Mouse (Mus musculus): ENCODE data around the gene Gm20388.

Gm20388 gene

DNA sequence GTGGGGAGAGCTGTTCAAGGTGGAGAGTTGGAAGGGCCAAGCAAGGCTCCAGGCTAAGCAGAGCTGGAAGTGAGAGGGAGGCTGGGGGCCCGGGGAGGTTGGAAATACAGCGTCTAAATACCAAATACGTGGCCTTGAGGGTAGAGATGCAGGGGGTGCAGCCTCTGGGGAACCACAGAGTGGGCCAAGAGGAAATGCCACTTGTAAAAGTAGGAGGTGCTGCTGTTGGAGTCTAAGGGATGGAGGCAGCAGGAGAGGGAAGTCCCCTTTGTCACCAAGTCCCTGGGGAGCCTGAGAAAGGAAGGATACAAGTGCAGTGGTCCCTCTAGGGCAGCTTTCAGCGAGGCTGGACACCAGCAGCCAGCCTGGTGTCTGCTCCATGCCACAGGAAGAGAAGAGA, 615.9 kb downstream of the Gm20388 start:
- DNase-seq (ENCODE audit: inconsistent ontology term), result no peak

DNA sequence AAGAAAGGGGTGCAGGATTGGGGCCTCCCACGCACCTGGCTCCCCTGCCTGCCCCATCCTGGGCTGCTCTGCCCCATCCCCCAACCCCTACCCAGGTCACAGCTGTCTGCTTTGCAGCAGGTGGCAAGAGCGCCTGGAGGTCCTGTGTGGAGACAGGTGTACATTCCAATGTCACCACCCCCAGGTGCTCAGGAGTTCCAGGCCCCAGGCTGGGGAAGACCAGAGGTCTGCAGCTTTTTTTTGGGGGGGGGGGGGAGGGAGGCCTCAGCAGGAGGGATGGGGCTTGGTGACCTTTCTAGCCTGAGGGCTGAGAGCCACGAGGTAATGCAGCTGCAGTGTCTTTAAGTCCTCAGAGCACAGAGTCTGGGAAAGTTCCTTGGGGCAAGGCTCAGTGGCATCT, 617.7 kb downstream of the Gm20388 start:
- DNase-seq (ENCODE audit: inconsistent ontology term), result no peak

GRCm38 (mm10) chr8:120529226-120529625, 618.6 kb downstream of the Gm20388 start:
- no peak for DNase-seq (ENCODE audit: inconsistent ontology term)

GRCm38 (mm10) chr8:120530954-120531656, 620.5 kb downstream of the Gm20388 start:
- no peak for DNase-seq (ENCODE audit: inconsistent ontology term)

- DNase-seq (ENCODE audit: inconsistent ontology term), result no peak
Measured at GRCm38 (mm10) chr8:120531775-120532516, 621.3 kb downstream of the Gm20388 start.

DNA sequence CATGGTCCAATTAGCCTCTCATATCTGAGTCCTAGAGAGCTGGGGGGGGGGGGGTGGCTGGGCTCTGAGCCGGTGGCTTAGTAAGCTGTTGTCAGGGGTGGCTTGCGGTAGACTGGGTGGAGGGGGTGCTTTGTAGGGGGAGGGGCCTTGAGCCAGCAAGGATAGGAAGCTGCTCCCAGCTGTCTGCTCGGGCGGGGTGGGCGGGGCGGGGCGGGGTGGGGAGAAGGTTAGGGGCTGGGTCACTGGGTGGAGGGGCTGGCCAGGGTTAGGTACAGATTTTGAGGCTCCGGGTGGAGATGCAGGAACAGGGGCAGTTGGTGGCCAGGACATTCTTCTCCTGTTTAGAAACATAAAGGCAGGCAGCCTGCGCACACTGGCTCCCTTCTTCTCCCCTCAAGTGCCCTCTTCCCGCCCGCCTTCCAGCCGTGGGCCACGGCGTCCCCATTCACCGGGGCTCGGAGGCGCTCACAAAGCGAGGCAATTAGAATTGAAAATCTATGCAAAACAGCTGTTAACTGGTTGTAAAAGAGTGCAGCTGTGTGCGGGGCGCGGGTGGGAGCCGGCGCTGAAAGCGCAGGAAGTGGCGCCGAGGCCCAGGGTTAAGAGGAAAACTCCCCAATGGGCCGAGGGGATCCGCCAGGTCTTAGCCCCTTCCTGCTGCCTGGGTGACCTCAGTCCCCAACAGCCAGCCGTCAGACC, 622.0 kb downstream of the Gm20388 start:
- DNase-seq (ENCODE audit: inconsistent ontology term), result peak; percentile 78

GRCm38 (mm10) chr8:120533380-120533779, 622.7 kb downstream of the Gm20388 start:
- DNase-seq (ENCODE audit: inconsistent ontology term), result no peak

- no peak for DNase-seq (ENCODE audit: inconsistent ontology term)
Measured at GRCm38 (mm10) chr8:120534080-120534479, 623.4 kb downstream of the Gm20388 start.

DNA sequence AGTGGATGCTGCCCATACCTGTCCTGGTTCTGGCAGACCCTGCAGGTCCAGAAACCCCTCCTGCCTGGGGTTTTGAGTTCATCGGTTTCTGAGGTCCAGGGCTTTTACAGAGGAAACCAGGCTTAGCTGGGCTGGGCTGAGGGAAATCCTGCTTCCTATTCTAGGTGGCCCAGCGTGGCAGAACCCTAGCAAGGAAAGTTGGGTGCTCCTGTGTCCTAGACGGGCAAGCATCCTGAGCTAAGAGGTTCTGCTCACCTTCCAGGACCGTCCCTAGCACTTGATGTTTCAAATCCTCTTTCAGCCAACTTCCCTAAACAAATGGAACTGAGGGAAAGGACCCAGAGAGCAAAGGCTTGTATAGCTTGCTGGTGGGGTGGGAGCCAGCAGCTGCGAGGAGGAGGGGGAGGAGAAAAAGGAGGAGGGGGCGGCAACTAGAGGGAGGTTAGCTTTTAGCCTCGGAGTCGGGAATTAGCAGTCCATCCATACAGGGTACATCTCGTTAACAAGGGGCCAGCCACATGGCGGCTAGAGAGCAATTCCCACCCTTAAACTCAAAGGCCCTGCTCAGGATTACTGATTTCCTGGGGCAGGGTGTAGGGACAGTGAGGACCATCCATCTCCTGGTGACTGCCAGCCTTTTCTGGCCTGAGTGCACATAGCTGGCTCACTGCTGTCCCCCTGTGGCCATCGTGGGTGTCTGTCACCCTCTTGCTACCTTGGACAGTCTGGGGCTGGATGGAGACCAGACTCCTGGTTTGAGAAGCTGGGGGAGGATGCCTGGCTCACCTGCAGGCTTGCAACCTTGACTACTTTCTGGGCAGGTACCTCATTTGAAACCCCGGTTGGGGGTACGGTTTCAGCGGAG, 624.1 kb downstream of the Gm20388 start:
- DNase-seq (ENCODE audit: inconsistent ontology term), result peak; percentile 86

- DNase-seq (ENCODE audit: inconsistent ontology term), result peak; percentile 89
Measured at GRCm38 (mm10) chr8:120535452-120536305, 625.0 kb downstream of the Gm20388 start.

DNA sequence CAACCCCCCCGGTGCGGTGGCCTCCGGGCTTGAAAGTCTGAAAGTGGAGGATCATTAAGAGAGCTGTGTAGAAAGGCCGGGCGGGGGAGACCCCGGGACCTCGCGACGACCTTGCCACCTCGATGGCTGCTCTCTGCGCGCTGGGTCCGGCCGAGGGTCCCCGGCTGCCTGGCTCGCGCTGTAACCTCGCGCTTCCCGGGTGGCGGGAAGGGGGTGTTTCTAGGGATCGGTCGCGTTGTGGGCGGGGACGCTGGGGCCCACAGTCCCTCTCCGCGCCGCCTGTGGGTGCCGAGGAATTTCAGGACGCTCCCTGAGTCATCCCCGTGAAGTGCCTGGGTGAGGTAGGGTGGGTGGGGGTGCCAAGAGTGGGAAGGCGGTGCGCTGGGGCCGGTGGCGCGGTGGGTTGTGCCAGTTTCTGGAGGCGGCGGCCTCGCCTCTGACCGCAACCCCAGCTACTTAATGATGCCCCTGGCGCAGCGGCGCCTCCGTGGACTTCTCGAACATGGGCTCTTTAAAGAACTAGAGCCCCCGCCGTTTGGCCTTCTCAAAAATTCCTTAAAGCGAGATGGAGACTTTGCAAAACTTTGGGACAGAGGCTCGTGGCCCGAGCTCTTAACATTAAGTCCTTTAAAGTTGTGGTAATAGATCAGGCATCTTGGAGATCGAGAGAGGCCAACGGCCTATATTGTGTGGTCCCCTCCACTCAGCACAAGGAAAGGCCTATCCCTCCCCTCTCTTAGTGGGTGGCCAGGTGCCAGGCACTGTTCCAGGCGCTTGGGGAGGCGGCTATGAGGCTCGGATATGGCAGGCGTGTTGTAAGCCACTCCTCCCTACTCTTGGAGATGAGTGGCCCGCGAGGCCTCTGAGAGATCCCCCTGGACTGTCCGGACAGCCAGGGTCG, 625.9 kb downstream of the Gm20388 start:
- DNase-seq (ENCODE audit: inconsistent ontology term), result peak; percentile 93

DNA sequence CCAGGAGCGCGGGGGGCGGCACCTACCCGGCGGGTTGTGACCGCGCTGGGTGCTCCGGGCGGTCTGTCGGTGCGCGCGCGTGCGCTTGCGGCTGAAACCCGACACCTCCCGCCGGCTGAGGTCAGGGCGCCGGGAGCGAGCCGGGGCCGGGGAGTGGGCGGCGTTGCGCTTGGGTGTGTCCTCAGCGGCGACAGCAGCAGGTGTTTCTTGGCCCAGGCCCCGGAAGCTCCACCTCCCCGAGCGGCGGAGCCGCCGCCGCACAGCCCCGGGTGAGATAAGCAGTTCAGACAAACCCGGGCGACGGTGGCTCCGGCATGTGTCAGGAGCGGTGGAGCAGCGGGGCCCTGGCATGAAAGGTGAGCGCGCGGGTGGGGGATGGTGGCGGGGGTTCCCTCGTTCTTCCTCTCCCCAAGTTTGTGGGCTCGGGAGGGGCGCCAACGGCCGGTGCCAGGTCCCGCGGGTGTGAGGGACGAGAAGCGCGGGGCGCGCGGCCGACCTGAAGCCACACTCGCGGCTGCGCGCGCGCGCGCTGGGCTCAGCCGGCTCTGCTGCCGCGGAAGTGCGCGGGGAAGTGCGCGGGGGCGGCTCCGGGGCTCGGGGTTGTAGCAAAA, 626.7 kb downstream of the Gm20388 start:
- peak; percentile 85 for DNase-seq (ENCODE audit: inconsistent ontology term)

DNA sequence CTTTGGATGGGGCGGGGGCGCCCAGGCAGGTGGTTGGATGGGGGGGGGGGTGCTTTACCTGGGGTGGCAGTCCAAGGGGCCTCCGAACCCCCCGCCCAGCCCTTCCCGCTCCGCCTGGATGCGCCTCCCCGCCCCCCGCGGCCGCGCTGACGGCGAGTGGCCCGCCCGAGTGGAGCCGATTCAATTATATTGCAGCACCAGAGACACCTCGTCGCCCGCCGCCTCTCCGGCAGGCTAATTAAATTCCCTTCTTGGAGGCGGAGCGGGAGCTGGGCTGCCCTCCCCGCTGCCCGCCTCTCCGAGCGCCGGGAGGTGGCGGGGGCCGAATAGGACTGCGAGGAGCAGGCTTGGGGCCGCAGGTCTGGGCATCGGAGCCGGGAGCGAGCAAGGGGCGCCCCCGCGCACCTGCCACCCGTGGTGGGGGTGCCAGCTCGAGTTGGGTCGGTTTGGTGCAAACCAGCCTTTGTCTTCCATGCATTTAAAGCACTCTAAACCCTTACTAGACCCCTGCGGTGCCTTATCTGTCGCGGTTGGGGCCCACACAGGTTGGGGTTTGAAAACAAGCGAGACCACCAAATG, 627.3 kb downstream of the Gm20388 start:
- DNase-seq (ENCODE audit: inconsistent ontology term), result peak; percentile 73

DNA sequence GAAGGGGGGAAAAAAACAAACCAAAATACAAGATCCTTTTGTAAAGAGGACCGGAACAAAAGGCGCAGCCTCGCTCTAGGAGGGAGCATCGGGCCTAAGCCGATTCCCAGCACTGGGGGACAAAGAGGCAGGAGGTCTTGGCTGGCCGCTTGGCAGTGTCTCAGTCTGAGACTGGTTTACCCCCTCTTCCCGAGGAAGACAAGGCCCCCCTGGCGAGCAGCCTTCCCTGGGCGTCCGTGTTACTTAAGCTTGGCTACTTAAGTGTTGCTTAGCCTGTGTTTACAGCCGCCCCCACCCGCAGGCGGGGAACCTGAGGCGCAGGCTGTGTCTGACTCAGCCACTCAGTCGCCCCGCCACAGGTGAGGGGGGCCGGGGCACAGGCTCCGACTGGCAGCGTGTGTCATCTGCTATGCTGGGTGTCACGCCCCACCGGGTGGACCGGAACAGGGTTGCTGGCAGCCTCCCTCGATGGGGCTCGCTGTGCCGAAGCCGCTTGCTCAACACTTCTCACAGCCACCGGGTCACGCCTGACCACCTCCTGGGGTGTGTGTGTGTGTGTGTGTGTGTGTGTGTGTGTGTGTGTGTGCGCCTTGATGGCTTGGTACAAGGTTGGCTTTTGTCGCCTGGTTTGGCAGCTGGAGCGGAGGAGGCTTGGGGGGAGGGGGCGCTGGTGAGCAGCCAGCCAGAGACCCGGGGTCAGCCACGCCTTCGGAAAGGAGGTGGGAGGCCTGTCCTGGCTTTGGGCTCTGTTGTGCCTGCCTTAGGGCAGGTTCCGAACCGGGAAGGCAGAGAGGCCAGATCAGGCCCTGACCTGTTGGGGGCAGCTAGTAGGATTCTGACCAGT, 628.0 kb downstream of the Gm20388 start:
- peak; percentile 85 for DNase-seq (ENCODE audit: inconsistent ontology term)

GRCm38 (mm10) chr8:120539381-120539774, 628.7 kb downstream of the Gm20388 start:
- peak; percentile 42 for DNase-seq (ENCODE audit: inconsistent ontology term)

- no peak for DNase-seq (ENCODE audit: inconsistent ontology term)
Measured at GRCm38 (mm10) chr8:120539775-120540625, 629.4 kb downstream of the Gm20388 start.

- no peak for DNase-seq (ENCODE audit: inconsistent ontology term)
Measured at GRCm38 (mm10) chr8:120542995-120543394, 632.4 kb downstream of the Gm20388 start.

Data from Muller cell, postnatal 12 days (primary cell).